Mouse (Mus musculus) urinary bladder, postnatal 25 days (tissue): ENCODE measurements around the gene Rab7.

Source experiments
- DNase-seq: peaks from one replicate; pipeline ENCODE4 v3.0.0; 2022; ENCODE audit warnings: low spot score

Gene Rab7

DNA sequence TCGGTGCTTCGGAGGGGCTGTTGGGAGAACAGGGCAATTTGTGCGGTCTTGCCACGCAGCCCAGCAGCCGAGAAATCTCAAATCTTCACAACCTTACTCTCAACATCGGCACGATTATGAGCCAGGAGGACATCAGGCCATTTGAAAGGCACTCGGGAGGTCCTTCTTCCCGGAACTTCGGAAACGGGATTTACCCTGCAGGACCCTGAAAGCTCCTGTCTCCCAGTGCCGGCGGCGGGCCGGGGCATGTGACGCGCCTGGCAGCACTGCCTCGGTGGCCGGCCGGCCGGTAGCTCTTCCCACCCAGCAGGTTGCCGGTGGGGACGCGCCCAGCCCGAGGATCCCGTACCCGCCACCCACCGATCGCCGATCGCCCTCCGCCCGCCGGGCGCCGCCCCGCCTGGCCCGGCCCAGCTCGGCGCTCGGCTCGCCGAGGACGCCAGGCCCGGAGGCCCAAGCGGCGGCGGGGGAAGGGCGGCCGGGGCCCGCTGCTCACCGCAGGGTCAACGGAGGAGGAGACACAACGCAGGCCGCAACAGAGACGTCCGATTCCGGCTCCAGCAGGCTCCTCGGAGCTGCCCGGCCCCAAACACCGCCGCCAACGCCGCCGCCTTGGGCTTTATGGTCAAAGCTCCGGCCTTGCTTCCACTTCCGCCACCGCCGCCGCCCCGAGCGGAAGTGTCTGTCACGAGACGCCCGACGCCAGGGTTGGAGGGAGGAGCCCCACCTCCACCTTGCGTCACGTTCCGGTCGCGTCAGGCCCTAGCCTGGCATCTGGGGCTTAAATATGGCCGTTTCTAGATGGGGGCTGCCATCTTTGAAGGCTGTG is at the start of gene Rab7:
Rab7 (minus strand) TSS at position 694 of the 829 bp plus-strand sequence.
- peak; percentile 92 for DNase-seq

DNA sequence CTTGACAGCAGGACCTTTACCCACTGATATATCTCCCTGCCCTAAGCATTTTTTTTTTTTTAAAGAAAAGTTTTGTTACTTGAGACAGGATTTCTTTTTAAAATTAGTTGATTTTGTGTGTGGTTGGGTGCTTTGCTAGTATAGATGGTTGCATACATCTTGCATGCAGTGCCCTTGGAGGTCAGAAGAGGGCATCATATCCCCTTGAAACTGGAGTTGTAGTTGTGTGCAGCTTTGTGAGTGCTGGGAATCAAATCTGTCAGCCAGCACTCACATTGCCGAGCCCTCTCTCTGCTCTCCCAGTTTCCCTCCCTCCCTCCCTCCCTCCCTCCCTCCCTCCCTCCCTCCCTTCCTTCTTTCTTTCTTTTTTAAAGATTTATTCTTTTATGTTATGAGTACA is 43.9 kb upstream of the Rab7 start:
- no peak for DNase-seq

- peak; percentile 99 for DNase-seq
Observed at GRCm38 (mm10) chr6:88084278-88085151, 39.4 kb upstream of the Rab7 start, which contains the start of gene Rpn1. Rpn1 (plus strand) TSS chr6:88084482.

GRCm38 (mm10) chr6:88083672-88084071 is 38.6 kb upstream of the Rab7 start:
- DNase-seq: no peak

- DNase-seq: no peak
Observed at GRCm38 (mm10) chr6:88083095-88083494, 38.0 kb upstream of the Rab7 start.

DNA sequence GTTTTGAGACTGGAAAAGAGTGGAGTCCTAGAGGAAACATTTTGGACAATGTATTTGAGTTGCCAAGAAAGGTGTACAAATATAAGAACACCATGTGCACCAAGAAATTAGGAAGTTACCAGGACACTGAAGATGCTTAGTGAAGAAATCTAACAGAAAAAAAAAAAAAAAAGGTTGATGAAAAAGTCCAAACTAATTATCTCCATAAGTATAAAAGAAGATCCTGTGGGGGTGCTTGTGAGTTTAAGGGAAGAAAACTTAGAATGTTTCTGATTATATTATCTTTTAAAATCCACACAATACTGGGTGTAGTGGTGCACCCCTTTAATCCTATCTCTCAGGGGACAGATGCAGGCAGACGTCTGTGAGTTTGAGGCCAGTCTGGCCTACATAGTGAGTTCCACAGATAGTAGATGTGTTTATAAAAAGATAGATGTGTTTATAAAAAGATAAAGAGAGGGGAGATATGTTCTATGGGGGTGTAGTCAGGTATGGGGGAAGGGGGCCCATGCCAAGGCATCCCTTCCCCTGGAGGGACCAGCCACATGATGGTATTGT is 31.0 kb upstream of the Rab7 start:
- no peak for DNase-seq

DNA sequence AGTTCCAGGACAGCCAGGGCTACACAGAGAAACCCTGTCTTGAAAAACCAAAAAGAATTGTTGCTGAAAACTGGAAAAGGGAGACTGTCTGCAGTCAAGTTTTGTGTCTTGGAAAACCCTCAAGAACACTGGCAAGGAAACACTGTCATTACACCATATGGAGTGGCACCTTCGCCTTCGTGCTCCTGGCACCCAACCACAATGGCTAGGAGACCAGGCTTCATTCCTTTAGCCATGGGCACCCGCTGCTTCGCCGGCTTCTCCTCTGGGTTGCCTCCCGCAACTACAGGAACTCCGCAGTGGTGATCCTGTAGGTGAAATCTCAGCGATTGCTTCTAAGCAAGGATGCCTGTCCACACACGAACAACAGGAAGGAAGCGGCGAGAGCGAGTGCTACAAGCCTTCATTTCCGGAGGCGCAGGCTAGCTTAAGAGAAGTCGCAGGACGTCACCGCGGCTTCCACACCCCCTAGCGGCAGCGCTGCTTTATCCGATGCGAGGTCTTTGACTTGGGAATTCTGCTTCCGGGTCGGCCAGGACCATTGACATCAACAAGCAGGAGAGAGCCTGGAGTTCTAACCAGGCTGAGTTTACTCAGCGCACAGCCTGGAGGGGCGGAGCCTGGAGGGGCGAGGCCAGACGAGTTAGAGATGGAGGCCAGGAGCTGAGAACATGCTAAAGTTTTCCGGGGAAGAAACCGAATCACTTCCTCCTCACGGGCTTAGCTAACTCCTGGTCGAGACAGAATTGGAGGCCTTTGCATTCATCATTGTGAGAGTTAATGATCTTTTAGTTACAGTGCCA is 29.9 kb upstream of the Rab7 start:
- peak; percentile 91 for DNase-seq

DNA sequence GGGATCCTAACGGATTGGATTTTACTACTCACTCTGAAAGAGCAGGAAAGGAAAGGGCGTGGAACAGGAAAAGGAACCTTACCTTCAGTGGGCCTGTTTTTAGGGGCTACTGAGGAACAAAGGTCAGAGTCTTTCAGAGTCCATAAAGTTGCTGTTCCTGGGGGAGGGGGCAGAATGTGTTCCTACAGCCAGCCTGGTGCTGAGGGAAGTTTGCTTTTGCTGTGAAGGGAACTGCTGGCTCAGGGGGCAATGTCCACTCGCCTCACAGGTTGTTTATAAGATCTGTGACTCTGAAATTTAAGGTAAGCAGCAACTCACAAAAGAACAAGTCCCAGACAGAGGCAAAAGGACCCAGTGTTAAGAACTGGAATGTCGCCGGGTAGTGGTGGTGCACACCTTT is 26.1 kb upstream of the Rab7 start:
- DNase-seq: no peak

DNA sequence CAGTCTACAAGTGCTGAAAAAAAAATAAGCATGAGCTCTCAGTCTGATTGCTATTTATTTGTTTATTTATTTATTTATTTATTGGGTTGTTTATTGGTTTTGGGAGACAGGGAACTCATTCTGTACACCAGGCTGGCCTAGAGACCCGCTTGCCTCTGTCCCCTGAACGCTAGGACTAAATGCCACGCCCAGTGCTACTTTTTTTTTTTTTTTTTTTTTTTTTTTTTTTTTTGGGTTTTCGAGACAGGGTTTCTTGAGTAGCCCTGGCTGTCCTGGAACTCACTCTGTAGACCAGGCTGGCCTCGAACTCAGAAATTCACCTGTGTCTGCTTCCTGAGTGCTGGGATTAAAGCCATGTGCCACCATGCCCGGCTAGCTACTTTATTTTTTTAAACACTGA is 25.4 kb upstream of the Rab7 start:
- DNase-seq: no peak

DNA sequence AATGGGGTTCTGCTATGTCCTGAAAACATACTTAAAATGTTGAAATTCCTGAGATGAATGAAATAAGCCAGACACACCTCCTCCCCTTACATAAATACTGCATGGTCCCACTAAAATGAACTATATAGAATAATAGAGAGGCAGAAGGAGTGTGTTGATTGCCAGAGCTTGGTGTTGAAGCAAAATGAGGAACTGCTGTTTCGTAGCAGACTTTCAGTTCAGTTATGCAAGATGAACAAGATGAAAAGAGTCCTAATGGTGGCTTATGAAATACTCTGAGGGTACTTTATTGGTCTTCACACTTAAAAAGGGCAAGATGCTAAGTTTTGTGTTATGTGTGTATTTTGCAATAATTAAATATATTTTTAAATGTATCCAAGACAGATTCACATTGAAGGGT is 23.7 kb upstream of the Rab7 start:
- no peak for DNase-seq

GRCm38 (mm10) chr6:88067722-88068121 is 22.7 kb upstream of the Rab7 start:
- no peak for DNase-seq

DNA sequence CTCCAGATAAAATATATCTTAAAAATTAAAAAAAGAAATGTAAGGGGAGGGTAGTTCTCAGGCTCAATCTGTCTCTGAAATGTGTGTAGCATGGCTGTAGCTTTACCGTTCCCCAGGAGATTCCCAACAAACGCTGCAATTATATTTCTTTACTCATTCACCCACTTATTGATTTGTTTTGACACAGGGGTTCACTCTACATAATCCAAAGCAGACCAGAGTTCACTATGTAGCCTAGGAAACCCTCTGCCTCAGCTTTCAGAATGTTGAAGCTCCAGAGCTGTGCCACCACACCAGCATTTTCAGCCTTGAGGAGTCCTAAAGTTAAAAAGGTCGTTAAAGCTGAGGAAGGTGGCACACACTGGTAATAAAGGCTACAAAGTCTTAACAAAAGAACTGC is 20.9 kb upstream of the Rab7 start:
- no peak for DNase-seq

GRCm38 (mm10) chr6:88065116-88065515 is 20.0 kb upstream of the Rab7 start:
- DNase-seq: no peak

GRCm38 (mm10) chr6:88064072-88064642 is 19.1 kb upstream of the Rab7 start:
- no peak for DNase-seq

- DNase-seq: no peak
Observed at GRCm38 (mm10) chr6:88062398-88062797, 17.3 kb upstream of the Rab7 start.

GRCm38 (mm10) chr6:88061406-88061805 is 16.3 kb upstream of the Rab7 start:
- no peak for DNase-seq

DNA sequence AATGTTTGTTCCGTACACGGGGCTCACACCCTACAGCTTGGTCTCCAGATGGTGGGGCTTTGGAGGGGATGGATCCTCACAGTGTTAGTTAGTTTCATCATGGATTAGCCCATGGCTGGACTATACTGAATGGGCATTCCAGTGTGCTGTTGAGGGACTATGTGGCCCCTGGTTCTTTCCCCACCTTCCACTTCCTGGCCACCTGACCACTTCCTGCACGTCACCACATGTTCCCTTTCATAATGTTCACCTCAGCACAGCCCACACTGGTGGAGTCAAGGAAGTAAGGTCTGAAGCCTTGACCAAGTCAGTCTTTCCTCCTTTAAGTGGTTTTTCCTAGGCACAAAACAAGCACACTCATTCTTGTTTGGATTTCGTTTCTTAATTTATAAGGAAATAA is 15.5 kb upstream of the Rab7 start:
- DNase-seq: no peak

DNA sequence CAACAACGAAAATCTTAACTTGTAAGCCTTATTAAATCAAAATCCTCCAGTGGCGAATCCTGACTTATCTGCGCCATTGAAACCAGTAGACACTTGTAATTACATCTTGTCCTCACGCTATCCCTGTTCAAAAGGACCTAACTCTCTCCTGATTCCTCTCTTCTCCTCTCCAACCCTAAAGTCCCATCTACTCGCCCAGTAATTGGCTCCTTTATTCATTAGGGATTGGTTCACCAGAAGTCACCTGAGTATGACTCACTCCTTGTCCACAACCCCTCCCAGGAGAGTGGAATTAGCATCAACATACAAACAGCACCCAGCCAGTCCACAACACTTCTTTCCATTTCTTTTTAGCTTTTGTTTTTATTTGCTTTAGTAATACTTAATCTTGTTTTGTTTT is 14.8 kb upstream of the Rab7 start:
- DNase-seq: no peak

GRCm38 (mm10) chr6:88056866-88057265 is 11.8 kb upstream of the Rab7 start:
- no peak for DNase-seq

- no peak for DNase-seq
Observed at GRCm38 (mm10) chr6:88055663-88056062, 10.6 kb upstream of the Rab7 start.

DNA sequence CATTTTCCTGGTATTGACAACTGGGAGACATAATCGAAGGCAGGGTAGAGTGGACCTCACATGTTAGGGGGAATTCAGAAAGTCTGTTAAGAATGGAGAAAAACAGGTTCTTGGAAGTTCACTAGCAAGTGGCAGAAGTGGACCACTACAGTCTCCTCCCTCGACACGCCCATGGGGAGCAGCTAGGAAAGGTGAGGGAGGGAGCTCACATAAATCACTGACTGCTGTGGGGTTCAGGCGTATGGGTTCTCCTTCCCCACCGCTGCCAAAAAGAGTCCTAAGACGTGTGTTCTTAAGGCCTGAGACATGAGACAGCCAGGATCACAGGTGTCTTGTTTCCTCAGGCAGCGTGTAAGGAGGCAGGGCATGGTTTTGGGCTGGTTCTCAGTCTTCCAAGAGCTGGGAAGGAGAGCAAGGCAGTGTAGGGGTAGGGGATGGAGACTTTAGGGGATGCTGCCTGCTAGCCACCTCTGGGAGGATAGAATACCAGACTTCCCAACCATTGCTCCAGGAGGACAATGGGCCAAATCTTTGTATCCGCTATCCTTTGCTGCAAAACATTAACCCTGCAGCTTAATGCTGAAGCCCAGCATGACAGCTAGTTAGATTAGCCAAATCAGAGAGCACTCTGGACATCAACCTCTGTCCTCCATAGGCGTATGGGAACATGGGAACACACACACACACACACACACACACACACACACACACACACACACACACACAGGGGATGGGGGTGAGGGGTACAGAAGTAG is 9.2 kb upstream of the Rab7 start:
- DNase-seq: no peak
